Mouse (Mus musculus): ENCODE measurements at regions not wholly inside any gene's neighbourhood (a gene's known extent, or its start where the extent isn't known, plus 50 kb on each side); places are given as distances from the start of the nearest gene placed in this dataset.

DNA sequence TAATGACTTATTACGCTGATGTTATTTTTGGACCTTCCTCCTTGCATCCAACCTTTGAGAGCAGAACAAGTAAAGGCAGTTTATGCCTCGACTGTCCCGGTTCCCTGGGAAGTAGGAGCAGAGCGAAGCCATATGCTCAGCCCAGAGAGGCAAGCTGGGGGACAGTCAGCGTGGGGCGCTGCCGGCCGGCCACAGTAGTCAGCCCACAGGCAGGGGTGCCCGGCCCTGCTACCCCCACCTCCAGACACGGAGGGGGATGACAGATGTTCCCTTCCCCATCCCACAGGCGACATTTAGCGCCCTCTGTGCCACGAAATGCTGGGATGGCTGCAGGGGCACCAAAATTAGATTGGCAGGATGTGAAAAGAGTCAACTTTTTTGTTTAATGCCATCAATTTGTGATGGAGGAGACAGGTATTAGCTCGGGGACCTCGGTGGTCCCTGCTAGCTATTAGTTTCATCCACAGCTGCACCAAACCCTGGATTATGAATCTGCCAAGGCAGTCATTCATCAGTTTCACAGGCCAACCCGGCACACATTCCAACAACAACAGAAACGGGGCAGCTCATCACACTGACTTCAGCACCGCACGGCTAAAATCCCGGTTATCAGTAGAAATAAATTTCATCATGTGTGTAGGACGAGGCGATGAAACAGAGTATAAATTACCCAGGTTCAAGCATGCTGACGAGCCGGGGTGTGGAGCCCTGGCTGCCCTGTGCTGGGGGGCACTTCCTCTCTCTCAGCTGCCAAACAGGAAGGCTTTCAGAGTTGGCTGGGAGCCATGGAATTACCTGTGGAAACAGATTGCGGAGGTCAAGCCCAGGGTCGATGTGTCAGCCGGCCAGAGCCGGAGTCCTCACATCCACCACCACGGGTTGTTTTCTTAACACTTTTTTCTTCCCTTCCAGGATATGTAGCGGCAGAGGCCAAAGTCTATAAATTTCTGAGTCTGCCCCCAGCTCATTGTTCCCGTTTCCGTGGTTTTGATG lies 392.3 kb upstream of the Mgmt start:
- TF ChIP-seq E2F4 (IDR thresholded peaks at IDR 0.05; ENCODE audit: insufficient read depth) (no peak), TCF12 (IDR thresholded peaks at IDR 0.05; ENCODE audit: insufficient read depth, poor library complexity, severe bottlenecking) (no peak), MAX (IDR thresholded peaks at IDR 0.05; ENCODE audit: low read depth) (no peak), CEBPB (IDR thresholded peaks at IDR 0.05; ENCODE audit: insufficient read depth, poor library complexity, severe bottlenecking) (no peak), POLR2A (IDR thresholded peaks at IDR 0.05; ENCODE audit: insufficient read length, low read depth) (no peak), USF1 (IDR thresholded peaks at IDR 0.05; ENCODE audit: low read depth) (no peak), SRF (IDR thresholded peaks at IDR 0.05; ENCODE audit: control insufficient read depth, insufficient read length, low read depth) (no peak), POLR2AphosphoS2 (IDR thresholded peaks at IDR 0.05; ENCODE audit: insufficient read length, low read depth) (no peak), MYOD1 (IDR thresholded peaks at IDR 0.05; ENCODE audit: control insufficient read depth in 1 of 3, insufficient read length in 2 of 3, low read depth in 2 of 3) (no peak), MYOG (IDR thresholded peaks at IDR 0.05; ENCODE audit: control insufficient read depth in 1 of 3, insufficient read depth in 1 of 3, insufficient read length in 2 of 3, low read depth in 2 of 3) (no peak), REST (IDR thresholded peaks at IDR 0.05; ENCODE audit: insufficient read depth, insufficient read length) (no peak)

All from myocyte (in vitro differentiated cells).